Mouse (Mus musculus): ENCODE measurements at regions not wholly inside any gene's neighbourhood (a gene's known extent, or its start where the extent isn't known, plus 50 kb on each side); places are given as distances from the start of the nearest gene placed in this dataset.

DNA sequence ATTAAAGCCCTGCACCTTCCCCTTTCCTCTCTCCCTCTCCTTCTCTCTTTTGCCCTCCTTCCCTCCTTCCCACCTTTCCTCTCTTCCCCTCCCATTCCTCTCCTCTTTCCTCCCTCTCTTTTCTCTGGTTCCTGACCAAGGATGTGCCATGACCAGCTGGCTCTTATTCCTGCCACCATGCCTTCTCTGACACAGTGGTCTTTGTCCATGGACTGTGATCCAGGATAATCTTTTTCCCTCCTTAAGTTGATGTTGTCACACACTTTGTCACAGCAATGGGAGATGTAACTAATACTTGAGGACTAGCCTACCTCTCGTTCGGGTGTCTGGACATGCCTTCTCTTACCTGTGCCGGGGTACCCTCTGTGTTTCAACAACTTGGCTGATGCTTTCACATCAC is 86.4 kb downstream of the Anapc4 start:
- DNase-seq (ENCODE audit: low spot score in 2 of 2), result no peak

DNA sequence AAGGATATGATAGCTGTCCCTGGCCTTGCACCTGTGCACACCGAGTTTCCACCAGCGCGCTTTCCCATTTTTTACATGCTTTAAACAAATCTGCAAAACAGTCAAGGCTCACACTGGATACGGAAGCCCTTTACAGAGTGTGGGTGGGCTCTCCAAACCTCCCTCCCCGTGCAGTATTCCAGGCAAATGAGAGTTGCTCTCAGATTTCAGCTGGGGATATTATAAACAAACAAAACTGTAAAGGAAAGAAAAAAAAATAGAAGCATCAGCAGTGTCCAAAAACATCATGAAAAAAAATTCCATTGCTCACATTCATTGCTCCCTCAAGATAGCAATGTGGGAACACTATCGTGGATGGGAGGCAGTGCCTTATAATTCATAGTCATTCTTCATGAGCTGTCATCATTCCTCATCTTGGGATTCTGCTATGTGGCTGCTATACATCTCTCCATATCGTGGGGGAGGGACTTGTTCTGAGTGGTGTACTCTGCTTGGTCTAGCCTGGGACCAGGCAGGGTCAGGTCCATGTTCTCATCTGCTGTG is 87.0 kb downstream of the Anapc4 start:
- DNase-seq (ENCODE audit: low spot score in 2 of 2), result no peak

DNA sequence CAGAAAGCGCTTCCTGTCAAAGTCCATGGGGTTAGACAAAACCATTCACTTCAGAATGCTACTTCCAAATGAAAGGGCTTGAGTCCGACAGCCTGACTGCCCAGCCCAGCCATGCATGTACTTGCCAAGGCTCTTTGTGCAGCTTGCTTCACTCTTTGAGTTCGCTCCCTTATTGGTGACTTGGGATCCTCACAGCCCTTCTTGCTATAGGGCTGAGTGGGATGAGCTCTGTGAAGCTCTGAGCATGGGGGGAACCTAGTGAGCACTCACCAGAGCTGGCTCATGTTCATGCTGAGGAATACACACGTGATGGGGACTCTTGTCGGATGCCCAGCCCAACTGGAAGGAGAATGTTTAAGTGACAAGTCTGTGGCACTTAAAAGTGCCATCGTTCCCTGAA is 91.2 kb downstream of the Anapc4 start:
- DNase-seq (ENCODE audit: low spot score in 2 of 2), result no peak

DNA sequence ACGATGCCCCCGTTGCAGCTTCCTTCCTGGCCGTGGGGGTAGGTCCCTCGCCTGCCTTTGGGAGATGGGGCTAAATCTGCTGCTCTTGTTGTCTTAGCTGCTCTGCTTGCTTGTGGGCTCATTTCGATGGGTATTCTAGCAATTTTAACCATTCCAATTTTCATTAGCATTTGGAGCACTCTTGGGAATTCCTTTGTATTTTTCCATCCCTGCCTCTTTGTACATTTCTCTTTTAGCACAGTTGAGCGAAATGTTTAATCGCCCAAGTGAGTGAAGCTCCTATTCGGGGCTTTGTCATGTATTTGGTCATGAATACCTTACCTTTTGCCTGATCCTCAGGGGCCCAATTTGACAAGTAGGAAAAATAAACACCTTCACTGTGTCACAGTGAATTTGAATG is 95.9 kb downstream of the Anapc4 start:
- DNase-seq (ENCODE audit: low spot score in 2 of 2), result no peak

DNA sequence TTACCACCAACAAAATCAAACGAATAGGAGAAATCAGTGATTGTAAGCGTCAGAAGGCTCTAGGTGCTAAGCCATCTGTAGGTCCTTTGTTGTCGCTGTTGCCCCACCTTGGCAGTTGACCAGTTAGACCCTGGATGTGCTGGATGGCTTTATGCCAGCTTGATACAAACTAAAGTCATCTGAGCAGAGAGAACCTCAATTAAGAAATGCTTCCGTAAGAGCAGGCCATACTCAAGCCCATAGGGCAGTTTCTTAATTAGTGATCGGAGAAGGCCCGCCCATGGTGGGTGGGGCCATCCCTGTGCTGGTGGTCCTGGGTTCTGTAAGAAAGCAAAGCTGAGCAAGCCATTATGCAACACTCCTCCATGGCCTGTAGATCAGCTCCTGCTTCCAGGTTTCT is 99.5 kb downstream of the Anapc4 start:
- DNase-seq (ENCODE audit: low spot score in 2 of 2), result no peak

DNA sequence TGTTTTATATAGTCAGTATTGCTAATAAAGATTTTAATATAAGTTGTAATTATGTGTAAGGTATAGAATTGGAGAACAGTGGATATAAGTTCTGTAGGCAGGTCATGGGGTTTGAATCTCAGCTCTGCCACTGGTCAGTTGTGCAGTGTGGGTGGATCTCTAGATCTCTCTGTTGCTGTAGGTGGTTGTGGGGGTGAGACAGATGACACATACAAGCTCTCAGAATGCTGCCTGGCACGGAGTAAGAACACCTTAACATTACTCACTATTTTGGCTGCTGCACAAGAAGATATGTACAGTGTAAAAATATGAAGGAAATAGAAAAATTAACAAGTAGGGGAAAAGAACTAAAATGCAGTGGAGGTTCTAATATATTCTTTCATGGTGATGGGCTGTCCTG is 100.3 kb upstream of the Slc34a2 start:
- peak; percentile 28 to 30 for DNase-seq (ENCODE audit: low spot score in 2 of 2)

DNA sequence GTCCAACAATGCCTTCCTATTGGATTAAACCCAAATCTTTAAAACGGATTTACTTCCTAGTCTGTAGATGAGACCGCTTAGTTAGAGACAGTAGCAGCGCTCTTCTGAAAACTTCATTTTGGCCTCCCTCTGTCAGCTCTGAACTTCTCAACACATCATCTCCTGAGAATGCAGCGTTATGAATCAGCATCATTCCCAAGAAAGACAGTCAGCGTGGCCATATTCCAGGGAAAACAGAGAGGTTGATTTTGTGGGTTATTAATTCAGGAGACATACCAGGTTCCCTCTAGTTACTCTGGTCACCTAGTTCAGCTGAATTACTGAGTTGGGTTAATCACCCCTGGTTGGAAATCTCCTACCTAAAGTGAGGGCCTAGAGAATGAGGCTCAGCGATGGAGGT is 97.9 kb upstream of the Slc34a2 start:
- no peak for DNase-seq (ENCODE audit: low spot score in 2 of 2)

DNA sequence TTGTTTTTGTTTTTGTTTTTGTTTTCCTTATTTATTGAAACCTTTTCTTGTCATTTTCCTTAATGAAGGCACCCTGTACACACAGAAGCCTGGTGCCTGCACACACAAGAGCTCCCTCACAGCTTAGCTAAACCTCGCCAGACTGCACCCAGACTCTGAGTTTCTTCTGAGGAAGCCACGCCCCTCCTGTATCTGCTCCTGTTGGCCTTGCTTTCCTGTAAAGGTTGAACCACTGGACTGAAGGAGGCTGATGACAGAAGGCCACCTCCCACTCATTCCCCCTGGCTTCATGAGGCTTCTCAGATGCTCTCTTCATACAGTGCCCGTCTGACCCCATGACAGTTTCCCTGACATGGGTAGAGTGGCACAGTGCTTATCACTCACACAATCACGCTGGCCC is 97.2 kb upstream of the Slc34a2 start:
- no peak for DNase-seq (ENCODE audit: low spot score in 2 of 2)

DNA sequence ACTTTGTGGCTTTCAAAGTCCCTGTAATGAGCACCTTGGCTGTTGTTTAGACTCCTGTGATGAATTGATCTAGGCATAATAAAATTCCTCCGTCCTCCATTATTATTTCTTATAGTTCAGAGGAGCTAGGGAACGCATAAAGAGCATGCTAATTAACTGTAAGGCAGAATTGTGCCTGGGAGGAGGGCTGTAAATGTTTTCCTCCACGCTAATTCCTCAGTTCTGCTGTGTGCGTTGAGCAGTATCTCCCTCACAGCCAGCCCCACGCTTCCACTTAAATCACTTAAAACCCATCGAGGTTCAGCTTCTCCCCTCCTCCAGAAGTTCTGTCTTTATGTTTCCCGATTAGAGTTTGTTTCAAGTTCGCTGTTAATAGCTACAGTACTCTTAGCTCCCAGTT is 84.0 kb upstream of the Slc34a2 start:
- DNase-seq (ENCODE audit: low spot score in 2 of 2), result no peak

DNA sequence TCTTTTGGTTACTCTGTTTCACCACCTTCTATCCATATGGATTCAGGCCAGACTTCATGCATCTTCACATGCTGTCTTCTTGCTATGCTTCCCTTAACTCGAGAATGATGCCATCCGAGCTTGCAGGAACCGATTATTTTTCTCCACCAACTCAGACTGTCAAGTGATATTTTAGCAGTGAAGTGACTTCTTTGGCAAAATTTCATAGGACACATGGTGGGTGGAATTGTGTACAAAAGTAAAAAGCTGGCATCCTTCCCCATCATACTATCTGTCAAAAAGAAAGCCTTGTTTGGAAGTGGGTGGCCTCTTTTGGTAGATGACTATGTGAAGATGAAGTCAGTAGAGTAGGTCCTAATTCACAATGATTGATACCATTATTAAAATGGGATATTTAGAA is 83.2 kb upstream of the Slc34a2 start:
- peak; percentile 15 to 42 for DNase-seq (ENCODE audit: low spot score in 2 of 2)

DNA sequence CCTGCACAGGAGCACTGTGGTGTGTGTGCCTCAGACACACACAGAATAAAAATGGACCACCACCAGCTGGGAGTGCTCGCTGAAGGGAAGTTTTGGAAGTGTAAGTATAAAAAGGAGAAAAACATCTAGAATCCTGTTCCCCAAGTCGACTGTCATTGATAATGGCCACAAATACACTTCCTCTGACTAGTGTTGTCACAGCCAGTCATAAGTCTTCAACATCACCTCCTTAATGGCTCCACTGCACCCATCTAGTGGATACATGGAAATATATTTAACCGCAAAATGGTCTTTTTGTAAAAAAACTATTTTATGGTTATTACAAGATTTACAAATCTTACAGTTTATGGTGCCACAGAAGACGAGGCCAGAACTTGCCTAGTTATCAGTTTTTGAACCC is 73.7 kb upstream of the Slc34a2 start:
- DNase-seq (ENCODE audit: low spot score in 2 of 2), result no peak

DNA sequence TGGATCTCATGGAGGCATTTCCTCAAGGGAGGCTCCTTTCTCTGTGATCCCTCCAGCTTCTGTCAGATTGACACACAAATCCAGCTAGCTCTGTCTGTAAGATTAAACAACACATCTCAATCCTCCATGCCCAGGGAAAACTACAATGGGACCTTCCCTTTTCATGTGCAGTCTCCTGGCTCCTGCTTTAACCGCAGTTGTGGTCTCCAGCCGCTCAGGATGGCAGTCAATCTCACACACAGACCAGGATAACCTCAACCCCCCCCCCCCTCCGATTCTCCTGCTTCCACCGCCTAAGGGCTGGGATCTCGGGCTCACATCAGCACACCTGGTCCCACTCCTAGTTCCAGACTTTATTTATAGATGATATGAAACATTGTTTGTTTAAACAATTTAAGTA is 66.1 kb upstream of the Slc34a2 start:
- no peak for DNase-seq (ENCODE audit: low spot score in 2 of 2)

DNA sequence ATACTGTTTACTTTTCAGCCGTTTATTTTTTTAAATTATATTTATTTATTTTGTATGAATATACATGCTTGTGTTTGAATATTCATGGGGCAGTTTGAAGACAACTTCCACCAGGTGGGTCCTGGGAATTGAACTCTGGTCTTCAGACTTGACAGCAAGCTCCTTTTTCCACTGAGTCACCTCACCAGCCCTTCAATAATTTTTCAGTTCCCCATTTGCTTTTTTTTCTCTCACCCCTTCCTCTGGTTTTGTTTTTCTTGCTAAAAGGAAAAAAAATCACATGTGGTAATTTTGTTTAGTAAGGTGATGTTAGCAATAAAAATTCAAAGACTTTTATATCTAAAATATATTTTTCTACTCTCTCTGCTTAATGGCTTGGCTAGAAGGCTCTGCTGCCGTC is 64.9 kb upstream of the Slc34a2 start:
- no peak for DNase-seq (ENCODE audit: low spot score in 2 of 2)

DNA sequence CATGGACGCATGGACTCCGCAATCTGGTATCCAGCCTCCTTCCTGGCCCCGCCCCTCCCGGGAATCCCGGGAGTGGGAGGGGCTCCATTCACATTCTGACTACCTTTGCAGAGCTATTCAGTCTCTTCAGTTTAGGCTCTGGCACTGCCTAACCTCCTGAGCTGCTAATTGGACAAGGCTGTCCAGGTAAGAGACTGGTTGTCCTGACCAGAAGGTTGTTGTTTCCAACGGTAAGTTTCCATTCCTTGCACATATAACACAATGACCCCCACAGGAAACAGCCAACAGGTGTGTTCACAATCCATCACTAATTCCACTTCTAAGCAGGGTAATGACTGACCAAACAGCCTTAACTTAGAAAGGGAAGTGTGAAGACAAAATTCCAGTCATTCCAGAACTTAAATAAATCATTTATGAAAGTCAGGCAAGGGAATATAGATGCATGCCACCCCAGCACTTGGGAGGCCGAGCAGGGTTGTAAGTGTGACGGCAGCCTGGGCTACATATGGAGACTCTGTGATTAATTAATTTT is 62.3 kb upstream of the Slc34a2 start:
- no peak for DNase-seq (ENCODE audit: low spot score in 2 of 2)

DNA sequence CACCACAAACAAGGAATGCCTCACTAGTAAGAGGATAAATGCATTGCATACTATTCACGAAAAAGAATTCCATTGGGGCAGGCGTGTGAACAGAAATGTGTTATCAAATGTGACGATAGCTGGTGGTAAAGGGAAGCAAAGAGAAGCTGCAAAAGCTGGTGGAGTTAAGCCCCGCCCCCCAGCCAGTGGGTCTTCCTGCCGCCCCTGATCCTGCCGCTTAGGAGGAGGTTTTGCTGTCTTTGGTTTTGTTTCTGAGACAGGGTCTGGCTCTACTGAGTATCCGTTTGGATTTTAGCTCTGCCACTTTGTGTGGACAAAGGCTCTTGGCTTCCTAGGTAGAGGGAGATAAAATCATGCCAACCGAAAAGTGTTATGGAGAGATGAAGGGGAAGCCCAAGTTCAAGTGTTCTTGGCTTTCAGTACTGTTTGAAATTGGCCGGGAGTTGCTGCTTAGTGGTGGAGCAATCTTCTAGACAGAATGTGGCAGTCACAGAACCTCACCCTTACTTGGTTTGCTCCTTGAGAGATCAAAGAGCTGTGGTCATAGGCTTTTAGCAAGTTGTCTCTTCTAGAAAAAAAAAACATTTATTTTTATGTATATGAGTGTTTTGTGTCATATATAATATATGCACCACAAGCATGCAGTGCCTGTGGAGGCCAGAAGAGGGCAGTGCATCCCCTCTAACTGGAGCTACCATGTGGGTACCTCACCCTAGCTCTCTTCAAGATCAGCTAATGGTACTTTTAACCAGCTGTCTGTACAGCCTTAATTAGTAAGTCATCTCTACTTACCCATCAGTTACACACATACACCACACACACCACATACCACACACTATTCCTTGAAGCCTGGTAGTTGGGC is 59.8 kb upstream of the Slc34a2 start:
- DNase-seq (ENCODE audit: low spot score in 2 of 2), result no peak

DNA sequence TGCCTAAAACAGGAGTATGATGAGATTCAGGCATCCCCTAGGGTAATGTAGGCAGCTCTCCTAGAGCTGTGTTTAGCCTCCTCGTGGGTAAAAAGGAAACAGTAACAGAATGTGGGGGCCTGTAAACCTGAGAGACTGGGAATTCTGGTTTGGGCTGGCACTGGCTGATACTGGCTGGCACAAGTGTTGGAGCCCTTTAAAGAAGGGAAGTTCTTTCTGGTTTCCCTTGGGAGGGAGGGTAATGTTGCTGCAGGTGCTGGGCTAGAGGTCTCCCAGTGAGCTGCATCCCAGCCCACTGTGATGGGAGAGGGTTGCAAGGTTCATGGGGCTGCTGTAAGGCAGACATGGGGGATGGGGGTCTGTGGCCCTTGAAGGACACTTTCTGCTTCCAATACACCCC is 58.4 kb upstream of the Slc34a2 start:
- DNase-seq (ENCODE audit: low spot score in 2 of 2), result no peak

DNA sequence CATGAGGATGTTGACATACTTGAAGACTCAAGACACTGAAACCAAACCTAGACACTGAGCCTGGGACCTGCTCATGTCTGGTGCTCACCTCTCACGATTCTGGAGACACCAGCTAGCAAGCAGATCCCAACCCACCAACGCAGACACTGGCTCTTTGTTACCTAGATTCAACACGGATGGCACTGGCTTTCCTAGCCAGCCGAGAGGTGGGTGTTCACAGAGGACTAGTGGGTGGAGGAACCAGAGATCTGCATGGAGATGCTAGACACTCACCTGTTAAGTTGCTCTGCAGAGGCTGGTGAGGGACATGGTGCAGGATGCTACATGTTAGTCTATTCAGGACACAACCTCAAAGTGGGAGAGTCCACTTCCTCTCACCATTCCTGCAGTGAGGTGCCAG is 55.8 kb upstream of the Slc34a2 start:
- DNase-seq (ENCODE audit: low spot score in 2 of 2), result no peak

DNA sequence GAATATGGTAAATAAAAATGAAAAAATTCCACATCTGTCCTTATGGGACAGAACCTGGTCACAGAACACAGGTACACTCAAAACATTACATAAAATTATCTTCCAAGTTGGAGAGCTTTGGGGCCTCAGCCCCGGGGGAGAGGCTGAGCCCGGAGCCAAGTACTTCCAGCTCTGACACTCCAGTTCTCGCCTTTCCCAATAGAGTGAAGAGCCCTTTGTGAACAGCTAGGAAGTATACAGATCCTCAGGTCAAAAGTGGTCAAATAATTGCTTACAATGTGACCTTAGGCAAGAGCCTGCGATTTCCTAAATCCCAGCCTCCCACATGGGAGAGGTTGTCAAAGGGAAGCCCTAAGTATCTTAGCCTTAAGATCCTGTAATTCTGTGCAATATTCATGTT is 55.1 kb upstream of the Slc34a2 start:
- DNase-seq (ENCODE audit: low spot score in 2 of 2), result no peak
